Mouse (Mus musculus) E14TG2a.4 (cell line): ENCODE measurements at regions not wholly inside any gene's neighbourhood (a gene's known extent, or its start where the extent isn't known, plus 50 kb on each side); places are given as distances from the start of the nearest gene placed in this dataset.

Experiments
- CTCF ChIP-seq: conservative IDR thresholded peaks from 2 replicates; pipeline ENCODE4 v1.5.1; 2014; ENCODE audit warnings: low read length
- NANOG ChIP-seq: IDR thresholded peaks from 2 replicates; pipeline ENCODE4 v1.6.1; 2014; ENCODE audit warnings: borderline replicate concordance, low read length, mixed read lengths
- POU5F1 ChIP-seq: IDR thresholded peaks from 2 replicates; pipeline ENCODE4 v1.6.1; 2014; ENCODE audit warnings: low read length, borderline replicate concordance

GRCm38 (mm10) chr15:62229491-62230283, 1306.9 kb upstream of the A1bg start:
- TF ChIP-seq CTCF = no peak
- TF ChIP-seq NANOG = no peak
- TF ChIP-seq POU5F1 = no peak
